Mouse (Mus musculus) left cerebral cortex, adult 2 months (tissue): ENCODE results near the gene Azi2. TPM values are rescaled to one million over a fixed set of nuclear protein-coding genes. Genes with fewer than 3 reads are reported as not detected.

Experiments
- DNase-seq, 2 experiments: peaks; one replicate each; pipeline ENCODE4 v3.0.0; 2021 to 2022; ENCODE audit warnings: low spot score in 2 of 2, mixed read lengths in 1 of 2; ENCODE audit errors: extremely low spot score in 1 of 2
- H3K27ac ChIP-seq: fragments of 200-600 bp; 2 replicates; pipeline ENCODE4 v1.8.1; 2022
- H3K4me3 ChIP-seq: fragments of 200-600 bp; 2 replicates; pipeline ENCODE4 v1.8.1; 2022
- CTCF ChIP-seq: fragments of 200-600 bp; IDR thresholded peaks from 2 replicates; pipeline ENCODE4 v1.8.1; 2022; ENCODE audit warnings: antibody characterized with exemption, mild to moderate bottlenecking, moderate library complexity
- intact Hi-C: fragments of 180-260 bp; cut with DNase I; formaldehyde crosslinking; loops from one replicate; pipeline ENCODE4 v1.15.1; 2025
- microRNA-seq, 2 experiments: library from miRNA; unstranded; fragments of <30 nt; microRNA quantifications; one replicate each; pipeline ENCODE4 v1.2.0; 2021
- total RNA-seq, 2 experiments: library from RNA; stranded (reverse); gene quantifications; 2 replicates each; pipeline ENCODE4 v1.2.3; 2021

Azi2 gene
- total RNA-seq, 2 experiments from 2014 or later = 80.0 to 81.9 TPM

- DNase-seq = no peak
- Histone ChIP-seq H3K27ac (no peak overlapping the region), H3K4me3 (no peak overlapping the region)
- intact Hi-C loops = loop anchor here (1.0 kb wide), 2 partner anchors 17 to 390 kb away; no protein-coding TSS in a partner anchor
- TF ChIP-seq CTCF = peak; percentile 73
These were observed 59.1 kb downstream of the Azi2 start for GRCm38 (mm10) chr9:118099395-118099794.

- DNase-seq = no peak
- intact Hi-C loops = no loop called here
- Histone ChIP-seq H3K4me3 (no peak overlapping the region), H3K27ac (no peak overlapping the region)
- TF ChIP-seq CTCF = no peak
These were observed 60.2 kb downstream of the Azi2 start for GRCm38 (mm10) chr9:118100484-118100883.

GRCm38 (mm10) chr9:118101802-118102201 lies 61.5 kb downstream of the Azi2 start:
- intact Hi-C loops = no loop called here
- no peak for TF ChIP-seq CTCF
- no peak overlapping the region for H3K4me3 ChIP-seq
- no peak for DNase-seq
- no peak overlapping the region for H3K27ac ChIP-seq

GRCm38 (mm10) chr9:118108527-118109011 lies 68.3 kb downstream of the Azi2 start:
- Histone ChIP-seq H3K27ac (no peak overlapping the region), H3K4me3 (no peak overlapping the region)
- TF ChIP-seq CTCF = no peak
- no peak for DNase-seq
- intact Hi-C loops = no loop called here

- intact Hi-C loops = no loop called here
- TF ChIP-seq CTCF = no peak
- Histone ChIP-seq H3K4me3 (no peak overlapping the region), H3K27ac (no peak overlapping the region)
- DNase-seq = no peak
These were observed 69.5 kb downstream of the Azi2 start for GRCm38 (mm10) chr9:118109697-118110359.

- H3K4me3 ChIP-seq = no peak overlapping the region
- no peak for TF ChIP-seq CTCF
- no peak for DNase-seq
- no peak overlapping the region for H3K27ac ChIP-seq
- intact Hi-C loops = no loop called here
These were observed 70.0 kb downstream of the Azi2 start for GRCm38 (mm10) chr9:118110360-118110710.

Small RNA genes lying within 50 kb of the gene (microRNA-seq; reads per million reads assigned to microRNA genes)
- 0 reads per million in 2 experiments for gene Gm22008

Other genes with a start within 250 kb of the Azi2 start
- 10 to 100 TPM; 11.1 to 14.9 TPM for gene Cmc1, start 109.7 kb downstream of the Azi2 start, total RNA-seq